Mouse (Mus musculus) heart, embryonic 10.5 days (tissue): Measurements from ENCODE around the gene Ptpn11. TPM values are rescaled to one million over a fixed set of nuclear protein-coding genes. Genes with fewer than 3 reads are reported as not detected.
"Not testable (repeated sequence)": the region's sequence is repeated elsewhere in the genome, so short reads cannot be mapped to it uniquely, and the experiment has no call there.

Experiments
- DNase-seq: peaks from one replicate; pipeline ENCODE4 v3.0.0-alpha.2; 2017; ENCODE audit warnings: low spot score
- H3K27ac ChIP-seq: fragments of 300-500 bp; sonication (generic); 2 replicates; pipeline ENCODE4 v1.5.1; 2016; ENCODE audit warnings: mild to moderate bottlenecking
- H3K27me3 ChIP-seq: fragments of 300-500 bp; sonication (generic); 2 replicates; pipeline ENCODE4 v1.6.1; 2016; ENCODE audit warnings: mild to moderate bottlenecking; ENCODE audit not compliant: poor library complexity, insufficient read depth, severe bottlenecking
- H3K36me3 ChIP-seq: fragments of 300-500 bp; sonication (generic); 2 replicates; pipeline ENCODE4 v1.6.1; 2016; ENCODE audit warnings: mild to moderate bottlenecking, moderate library complexity
- H3K4me1 ChIP-seq: fragments of 300-500 bp; sonication (generic); 2 replicates; pipeline ENCODE4 v1.6.1; 2016; ENCODE audit warnings: mild to moderate bottlenecking
- H3K4me3 ChIP-seq: fragments of 300-500 bp; sonication (generic); 2 replicates; pipeline ENCODE4 v1.5.1; 2016; ENCODE audit warnings: mild to moderate bottlenecking, moderate library complexity
- H3K9me3 ChIP-seq: fragments of 300-500 bp; sonication (generic); 2 replicates; pipeline ENCODE4 v1.6.1; 2016; ENCODE audit warnings: mild to moderate bottlenecking, moderate library complexity
- WGBS: fragments of 180-500 bp; shearing (Covaris S2); methylation state at CpG from one replicate; pipeline ENCODE4 v1.1.7; 2016; 5-methylcytosine and 5-hydroxymethylcytosine counted together
- polyA plus RNA-seq: library from polyadenylated mRNA; unstranded; fragments of >200 nt; fragmentation: Nextera tagmentation; extraction: Ambion mirVana; gene quantifications from 2 replicates; pipeline ENCODE4 v1.2.1, GENCODE M21; 2016

Ptpn11 gene
- 27.2 and 27.8 TPM in 2 replicates for polyA plus RNA-seq

GRCm38 (mm10) chr5:121190836-121191583 lies at the start of gene Ptpn11:
TSS of gene Ptpn11 (minus strand) at chr5:121191397.
- Histone ChIP-seq H3K27me3 (no peaks in the 10 kb centered on the region), H3K27ac (peak within 1 kb of the TSS; percentile 99), H3K4me1 (peaks cover 38% of the 10 kb centered on the region), H3K36me3 (no peaks in the 10 kb centered on the region), H3K4me3 (peak within 1 kb of the TSS; percentile 98), H3K9me3 (no peaks in the 10 kb centered on the region)
- under 1% methylated on average over 98 of the region's 98 CpGs for WGBS
- DNase-seq, result peak; percentile 93

DNA sequence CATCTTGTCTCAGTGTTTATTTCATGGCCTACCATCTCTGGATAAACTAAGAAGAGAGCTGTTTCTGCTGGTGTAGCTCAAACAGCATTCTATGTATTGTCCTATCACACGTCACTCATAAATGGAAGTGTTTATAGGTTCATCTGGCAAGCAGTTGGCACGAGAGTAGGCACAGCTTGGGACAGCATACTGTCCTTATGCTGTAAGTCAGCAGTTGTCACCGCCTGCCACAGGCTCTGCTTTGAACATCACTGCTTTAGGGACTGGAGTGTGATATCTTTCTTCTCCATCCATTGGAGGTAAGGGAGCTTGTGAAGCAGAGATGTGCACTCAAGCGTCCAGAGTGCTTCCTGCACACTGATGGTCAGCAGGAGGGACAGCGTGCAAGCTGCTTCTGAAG lies 48.6 kb upstream of the Ptpn11 start:
- DNase-seq, result no peak
- 77% methylated on average over 5 of the region's 5 CpGs for WGBS
- Histone ChIP-seq H3K4me3 (no peak overlapping the region), H3K27me3 (no peaks in the 10 kb centered on the region), H3K9me3 (no peaks in the 10 kb centered on the region), H3K27ac (no peak overlapping the region), H3K36me3 (no peaks in the 10 kb centered on the region), H3K4me1 (peaks cover 36% of the 10 kb centered on the region)

- Histone ChIP-seq H3K4me3 (no peak overlapping the region), H3K9me3 (no peaks in the 10 kb centered on the region), H3K36me3 (no peaks in the 10 kb centered on the region), H3K27ac (no peak overlapping the region), H3K4me1 (peaks cover 32% of the 10 kb centered on the region), H3K27me3 (no peaks in the 10 kb centered on the region)
- DNase-seq, result no peak
- 91% methylated on average over 2 of the region's 2 CpGs for WGBS
These were observed 47.0 kb upstream of the Ptpn11 start for GRCm38 (mm10) chr5:121238208-121238607.

DNA sequence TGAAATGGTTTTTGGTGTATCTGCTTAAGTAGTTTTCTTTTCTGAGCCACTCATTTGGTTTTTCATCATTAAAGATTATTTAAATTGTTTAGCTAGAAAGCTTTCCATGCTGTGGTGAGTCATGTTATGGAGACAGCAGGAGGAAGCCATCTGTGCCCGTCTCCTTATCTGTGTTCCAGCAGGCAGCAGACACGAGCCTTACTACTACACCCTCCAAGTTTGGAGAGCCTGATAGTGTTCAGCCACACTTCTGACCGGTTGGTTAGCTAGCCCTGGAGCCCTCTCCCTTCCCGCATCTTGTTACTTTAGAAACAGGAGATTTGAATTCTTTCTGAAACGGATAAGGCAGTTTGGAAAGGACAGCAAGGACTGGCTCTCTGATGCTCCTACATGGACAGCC lies 45.0 kb upstream of the Ptpn11 start:
- no peaks in the 10 kb centered on the region for H3K9me3 ChIP-seq
- no peaks in the 10 kb centered on the region for H3K36me3 ChIP-seq
- H3K4me3 ChIP-seq, result no peak overlapping the region
- 14% methylated on average over 5 of the region's 5 CpGs for WGBS
- H3K27me3 ChIP-seq, result no peaks in the 10 kb centered on the region
- H3K27ac ChIP-seq, result peak overlapping the region; percentile 74
- peaks cover 23% of the 10 kb centered on the region for H3K4me1 ChIP-seq
- DNase-seq, result peak; percentile 92

- H3K36me3 ChIP-seq, result 0 out of 2 replicates have a peak, but pooled peaks cover 2% of the 10 kb centered on the region
- no peak overlapping the region for H3K27ac ChIP-seq
- no peak for DNase-seq
- 74% methylated on average over 2 of the region's 2 CpGs for WGBS
- H3K27me3 ChIP-seq, result no peaks in the 10 kb centered on the region
- no peak overlapping the region for H3K4me3 ChIP-seq
- no peaks in the 10 kb centered on the region for H3K9me3 ChIP-seq
- H3K4me1 ChIP-seq, result peaks cover 20% of the 10 kb centered on the region
These were observed 42.5 kb upstream of the Ptpn11 start for GRCm38 (mm10) chr5:121233726-121234125.

DNA sequence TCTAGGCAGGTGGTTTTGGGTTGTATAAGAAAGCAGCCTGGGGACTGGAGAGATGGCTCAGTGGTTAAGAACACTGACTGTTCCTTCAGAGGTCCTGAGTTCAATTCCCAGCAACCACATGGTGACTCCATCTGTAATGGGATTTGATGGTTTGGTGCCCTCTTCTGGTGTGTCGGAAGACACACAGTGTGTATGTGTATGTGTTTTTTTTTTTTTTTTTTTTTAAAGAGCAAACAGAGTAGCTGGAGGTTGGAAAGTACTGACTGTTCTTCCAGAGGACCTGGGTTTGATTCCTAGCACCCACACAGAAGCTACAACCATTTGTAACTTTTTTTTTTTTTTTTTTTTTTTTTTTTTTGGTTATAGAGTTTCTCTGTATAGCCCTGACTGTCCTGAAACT lies 41.6 kb upstream of the Ptpn11 start:
- Histone ChIP-seq H3K27me3 (no peaks in the 10 kb centered on the region), H3K9me3 (no peaks in the 10 kb centered on the region), H3K27ac (no peak overlapping the region), H3K4me1 (peaks cover 20% of the 10 kb centered on the region), H3K4me3 (no peak overlapping the region), H3K36me3 (0 out of 2 replicates have a peak, but pooled peaks cover 2% of the 10 kb centered on the region)
- 88% methylated on average over 1 of the region's 1 CpGs for WGBS
- DNase-seq, result no peak

GRCm38 (mm10) chr5:121230811-121231210 lies 39.6 kb upstream of the Ptpn11 start:
- 71% methylated on average over 9 of the region's 9 CpGs for WGBS
- H3K27me3 ChIP-seq, result no peaks in the 10 kb centered on the region
- H3K4me1 ChIP-seq, result peaks cover 18% of the 10 kb centered on the region
- DNase-seq, result no peak
- H3K9me3 ChIP-seq, result no peaks in the 10 kb centered on the region
- H3K4me3 ChIP-seq, result no peak overlapping the region
- no peak overlapping the region for H3K27ac ChIP-seq
- H3K36me3 ChIP-seq, result 0 out of 2 replicates have a peak, but pooled peaks cover 2% of the 10 kb centered on the region

DNA sequence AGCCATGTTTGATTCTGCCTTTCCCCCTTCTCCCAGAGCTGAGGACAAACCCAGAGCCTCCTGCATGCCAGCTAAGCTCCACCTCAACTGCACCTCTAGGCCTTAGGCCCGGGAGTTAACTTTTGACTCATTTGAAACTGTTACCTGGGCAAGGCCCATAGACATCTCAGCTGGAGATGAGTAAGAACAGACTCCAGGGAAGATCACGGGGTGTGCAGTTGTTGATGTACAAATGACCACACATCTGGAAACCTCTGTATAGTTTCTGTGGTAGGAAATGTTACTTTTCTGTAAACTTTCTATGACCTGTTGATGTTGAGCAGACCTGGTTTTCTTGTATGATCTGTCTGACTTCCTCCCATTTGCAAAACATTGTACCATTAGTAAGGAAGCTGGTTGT lies 38.0 kb upstream of the Ptpn11 start:
- H3K27me3 ChIP-seq, result no peaks in the 10 kb centered on the region
- 0 out of 2 replicates have a peak, but pooled peaks cover 2% of the 10 kb centered on the region for H3K36me3 ChIP-seq
- DNase-seq, result no peak
- H3K27ac ChIP-seq, result no peak overlapping the region
- H3K4me1 ChIP-seq, result peaks cover 23% of the 10 kb centered on the region
- H3K4me3 ChIP-seq, result no peak overlapping the region
- WGBS, result 87% methylated on average over 2 of the region's 2 CpGs
- no peaks in the 10 kb centered on the region for H3K9me3 ChIP-seq

DNA sequence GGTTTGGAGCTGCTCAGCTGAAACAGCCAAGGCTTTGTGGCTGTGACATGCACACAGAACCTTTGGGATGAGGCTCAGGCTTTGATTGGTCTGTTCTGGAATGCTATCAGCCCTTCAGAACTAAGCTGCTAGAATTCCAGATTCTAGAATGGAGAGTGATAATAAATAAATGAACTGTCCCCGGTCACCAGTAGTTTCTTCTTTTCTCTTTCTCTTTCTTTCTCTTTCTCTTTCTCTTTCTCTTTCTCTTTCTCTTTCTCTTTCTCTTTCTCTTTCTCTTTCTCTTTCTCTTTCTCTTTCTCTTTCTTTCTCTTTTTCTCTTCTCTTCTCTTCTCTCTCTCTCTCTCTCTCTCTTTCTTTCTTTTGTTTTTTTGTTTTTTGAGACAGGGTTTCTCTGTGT lies 36.1 kb upstream of the Ptpn11 start:
- not testable (repeated sequence) for H3K9me3 ChIP-seq, H3K27me3 ChIP-seq, H3K36me3 ChIP-seq, H3K27ac ChIP-seq, DNase-seq, H3K4me3 ChIP-seq
- WGBS, result 81% methylated on average over 1 of the region's 1 CpGs
- peaks cover 23% of the 10 kb centered on the region for H3K4me1 ChIP-seq

DNA sequence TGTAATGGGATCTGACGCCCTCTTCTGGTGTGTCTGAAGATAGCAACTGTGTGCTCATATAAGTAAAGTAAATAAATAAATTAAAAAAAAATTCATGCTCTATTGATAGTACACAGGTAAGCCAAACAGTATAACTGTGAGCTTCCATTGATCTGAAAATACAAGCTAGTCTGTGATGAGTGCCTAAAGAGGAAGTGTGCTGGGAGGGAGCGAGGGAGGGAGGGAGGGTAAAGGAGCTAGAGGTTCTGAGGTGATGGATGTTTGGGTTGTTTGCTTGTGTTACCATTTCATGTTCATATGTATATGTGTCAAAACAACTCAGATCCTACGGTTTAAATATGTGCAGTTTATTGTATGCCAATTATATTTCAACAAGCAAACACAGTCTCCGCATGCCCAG lies 35.6 kb upstream of the Ptpn11 start:
- no peak overlapping the region for H3K4me3 ChIP-seq
- 83% methylated on average over 4 of the region's 4 CpGs for WGBS
- 0 out of 2 replicates have a peak, but pooled peaks cover 2% of the 10 kb centered on the region for H3K36me3 ChIP-seq
- no peak overlapping the region for H3K27ac ChIP-seq
- H3K4me1 ChIP-seq, result peaks cover 23% of the 10 kb centered on the region
- H3K27me3 ChIP-seq, result no peaks in the 10 kb centered on the region
- no peaks in the 10 kb centered on the region for H3K9me3 ChIP-seq
- no peak for DNase-seq

DNA sequence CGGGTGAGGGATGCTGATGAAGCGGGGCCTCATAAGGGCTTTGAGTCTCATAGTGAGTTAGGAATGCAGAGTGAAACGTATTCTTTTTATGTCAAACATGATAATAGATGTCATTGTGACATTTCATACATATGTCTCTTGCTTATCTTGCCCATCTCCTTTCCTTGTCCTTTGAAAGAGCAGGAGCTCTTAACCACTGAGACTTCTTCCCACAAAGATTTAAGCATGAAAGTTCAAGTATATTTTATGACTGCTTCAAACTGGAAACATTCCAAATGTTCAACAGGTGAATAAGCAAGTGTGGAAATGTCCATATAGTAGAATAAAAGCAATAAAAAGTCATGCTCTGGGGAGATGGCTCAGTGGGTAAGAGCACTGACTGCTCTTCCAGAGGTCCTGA lies 35.2 kb upstream of the Ptpn11 start:
- H3K27me3 ChIP-seq, result no peaks in the 10 kb centered on the region

GRCm38 (mm10) chr5:121225854-121226253 lies 34.7 kb upstream of the Ptpn11 start:
- Histone ChIP-seq H3K27ac (no peak overlapping the region), H3K4me1 (peaks cover 28% of the 10 kb centered on the region), H3K9me3 (no peaks in the 10 kb centered on the region), H3K27me3 (no peaks in the 10 kb centered on the region), H3K36me3 (0 out of 2 replicates have a peak, but pooled peaks cover 2% of the 10 kb centered on the region), H3K4me3 (no peak overlapping the region)
- no peak for DNase-seq
- 76% methylated on average over 2 of the region's 2 CpGs for WGBS

More for the DNA sequence above, 35.2 kb upstream of the Ptpn11 start:
- no peak overlapping the region for H3K27ac ChIP-seq
- no peaks in the 10 kb centered on the region for H3K9me3 ChIP-seq
- 68% methylated on average over 3 of the region's 3 CpGs for WGBS
- peaks cover 25% of the 10 kb centered on the region for H3K4me1 ChIP-seq
- no peak for DNase-seq
- no peak overlapping the region for H3K4me3 ChIP-seq
- H3K36me3 ChIP-seq, result 0 out of 2 replicates have a peak, but pooled peaks cover 2% of the 10 kb centered on the region

DNA sequence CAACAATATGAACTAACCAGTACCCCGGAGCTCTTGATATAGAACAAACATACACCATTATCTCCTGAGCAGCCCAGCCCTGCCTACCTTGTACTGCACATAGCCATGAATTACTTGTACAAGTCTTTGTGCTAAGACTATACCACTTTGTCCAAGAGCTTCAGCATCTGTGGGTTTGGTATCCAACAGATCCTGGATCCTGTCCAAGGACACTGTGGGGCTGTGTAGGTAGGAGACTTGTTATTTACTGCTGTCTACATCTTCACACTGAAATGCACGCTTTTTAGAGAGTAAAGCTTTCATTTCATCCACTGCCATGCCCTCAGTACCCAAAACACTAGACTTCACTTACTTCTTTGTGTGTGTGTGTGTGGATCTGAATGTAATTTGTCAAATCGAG lies 33.7 kb upstream of the Ptpn11 start:
- Histone ChIP-seq H3K27ac (no peak overlapping the region), H3K36me3 (0 out of 2 replicates have a peak, but pooled peaks cover 2% of the 10 kb centered on the region), H3K9me3 (no peaks in the 10 kb centered on the region), H3K27me3 (no peaks in the 10 kb centered on the region), H3K4me1 (peaks cover 25% of the 10 kb centered on the region), H3K4me3 (no peak overlapping the region)
- no peak for DNase-seq
- 90% methylated on average over 3 of the region's 3 CpGs for WGBS
